In genomic region chr3:69481835-69482234, GRCm38 (mm10) we compare ENCODE assay signal across 8 mouse cellular contexts.
DNase-seq lines count a peak whose midpoint lies in the region.

No protein-coding gene starts in this region.

- intact Hi-C loops in heart, postnatal 10 days (cut with DNase I): loop anchor here (1.0 to 10.0 kb wide), 6 partner anchors 90 to 423 kb away; partner anchors contain the start of gene Ppm1l

- peak; percentile 24 to 62 for DNase-seq in CD8-positive naive resting alpha-beta T cell, adult 2 months (ENCODE audit: low read depth in 2 of 2, low spot score in 2 of 2)
- peak; percentile 53 for DNase-seq in adrenal gland, adult 2 months
- peak; percentile 82 for DNase-seq in embryo, embryonic 11 days
- DNase-seq in heart, postnatal 10 days: peak; percentile 75 to 86
- DNase-seq in kidney, postnatal 36 days: peak; percentile 58 to 79
- DNase-seq in lung, adult 18-20 months: peak; percentile 21 to 54
- DNase-seq in retina, adult 2 months (ENCODE audit: low read depth, low spot score): peak; percentile 48
- DNase-seq in urinary bladder, postnatal 36 days (ENCODE audit: low spot score in 2 of 2): peak; percentile 39 to 45

Comparison
In these comparisons a context has a peak if more than half of its experiments do, and no peak if none do; other contexts are left out.
1. Peak in every context shown above with its lines: DNase-seq.